Mouse (Mus musculus) MEL (cell line): ENCODE data around the gene Mri1.
A peak's percentile ranks its signal among the peaks of the same experiment; 100 is the strongest.

ENCODE experiments used
- CHD2 ChIP-seq: IDR thresholded peaks from 2 replicates; pipeline ENCODE4 v1.6.1; 2011; ENCODE audit warnings: low read length, improper control_type of control experiment
- CTCF ChIP-seq, 3 experiments: IDR thresholded peaks in 2 of 3; conservative IDR thresholded peaks in 1 of 3; 2 replicates each; pipeline ENCODE4 v1.5.1; 2011 to 2012; ENCODE audit warnings: low read length in 3 of 3, low read depth in 2 of 3, mild to moderate bottlenecking in 2 of 3, improper control_type of control experiment in 1 of 3, inconsistent platforms in 1 of 3, mixed read lengths in 1 of 3, moderate library complexity in 1 of 3; ENCODE audit not compliant: control insufficient read depth in 1 of 3, insufficient read depth in 1 of 3, poor library complexity in 1 of 3, severe bottlenecking in 1 of 3
- EP300 ChIP-seq, 2 experiments: IDR thresholded peaks; 2 replicates each; pipeline ENCODE4 v1.6.1; 2011; ENCODE audit warnings: improper control_type of control experiment in 2 of 2, low read length in 2 of 2, low read depth in 1 of 2, mild to moderate bottlenecking in 1 of 2
- ETS1 ChIP-seq: IDR thresholded peaks from 2 replicates; pipeline ENCODE4 v1.6.1; 2012; ENCODE audit warnings: low read depth, mild to moderate bottlenecking, inconsistent platforms, low read length, improper control_type of control experiment, moderate library complexity
- HCFC1 ChIP-seq: IDR thresholded peaks from 2 replicates; pipeline ENCODE4 v1.6.1; 2012; ENCODE audit warnings: low read depth, mild to moderate bottlenecking, inconsistent platforms, low read length, improper control_type of control experiment, moderate library complexity
- MAFK ChIP-seq: IDR thresholded peaks from 2 replicates; pipeline ENCODE4 v1.6.1; 2011; ENCODE audit warnings: low read depth, mild to moderate bottlenecking, low read length, improper control_type of control experiment, borderline replicate concordance
- POLR2A ChIP-seq, 2 experiments: IDR thresholded peaks; 2 replicates each; pipeline ENCODE4 v1.6.1; 2011 to 2012; ENCODE audit warnings: low read length in 2 of 2, mild to moderate bottlenecking in 2 of 2, control low read depth in 1 of 2, improper control_type of control experiment in 1 of 2, low read depth in 1 of 2, moderate library complexity in 1 of 2; ENCODE audit not compliant: control insufficient read depth in 1 of 2, insufficient read depth in 1 of 2, poor library complexity in 1 of 2
- RAD21 ChIP-seq: IDR thresholded peaks from 2 replicates; pipeline ENCODE4 v1.6.1; 2011; ENCODE audit warnings: mild to moderate bottlenecking, low read depth, low read length, improper control_type of control experiment
- TAL1 ChIP-seq: IDR thresholded peaks from 2 replicates; pipeline ENCODE4 v1.6.1; 2012; ENCODE audit warnings: mild to moderate bottlenecking, inconsistent platforms, low read length, moderate library complexity, mixed read lengths
- TBP ChIP-seq: IDR thresholded peaks from 2 replicates; pipeline ENCODE4 v1.8.0; 2011; ENCODE audit warnings: low read depth, low read length, improper control_type of control experiment

DNA sequence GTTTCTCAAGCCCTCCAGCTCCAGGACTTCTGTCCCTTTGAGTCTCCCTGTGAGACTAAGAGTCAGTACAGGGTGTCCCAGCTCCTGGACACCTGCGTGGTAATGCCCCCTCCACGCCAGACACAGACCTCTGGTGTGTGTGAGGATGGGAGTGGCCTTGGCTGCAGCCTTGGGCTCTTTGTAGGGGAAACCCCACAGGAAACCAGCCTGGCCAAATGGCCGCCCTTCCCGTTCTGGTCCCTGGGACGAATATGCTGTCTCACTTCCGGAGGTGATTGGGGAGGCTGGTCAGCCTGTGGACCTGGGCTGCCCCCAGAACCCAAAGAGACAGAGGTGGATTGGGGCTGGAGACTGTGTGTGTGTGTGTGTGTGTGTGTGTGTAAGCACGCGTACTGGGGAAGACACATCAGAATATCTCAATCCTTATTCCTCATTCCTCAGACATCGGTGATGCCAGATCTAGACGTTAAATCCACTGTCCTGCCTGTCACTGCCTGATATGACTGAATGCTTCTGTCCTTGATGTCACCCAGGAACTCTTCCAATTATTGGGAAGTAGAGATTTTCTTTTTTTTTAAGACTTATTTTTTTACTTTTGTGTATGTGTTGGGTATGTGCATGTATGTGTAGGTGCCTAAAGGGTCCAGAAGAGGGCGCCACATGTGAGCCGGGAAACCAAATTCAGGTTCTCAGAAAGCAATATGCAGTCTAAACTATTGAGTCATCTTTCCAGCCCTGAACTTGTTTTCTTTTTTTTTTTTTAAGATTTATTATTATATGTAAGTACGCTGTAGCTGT is 53.0 kb downstream of the Mri1 start:
- TF ChIP-seq POLR2A (IDR thresholded peaks at IDR 0.05; ENCODE audit: control insufficient read depth in 1 of 2, insufficient read depth in 1 of 2, low read depth in 1 of 2, low read length in 2 of 2, poor library complexity in 1 of 2) (no peak), RAD21 (no peak), HCFC1 (no peak), MAFK (no peak), CHD2 (no peak), ETS1 (no peak), CTCF (IDR thresholded peaks at IDR 0.05 in 2 of 3, conservative IDR thresholded peaks at IDR 0.05 in 1 of 3; ENCODE audit: control insufficient read depth in 1 of 3, insufficient read depth in 1 of 3, low read depth in 2 of 3, low read length in 3 of 3, poor library complexity in 1 of 3, severe bottlenecking in 1 of 3) (peak; percentile 42 to 58 (median 48)), EP300 (IDR thresholded peaks at IDR 0.05; ENCODE audit: low read depth in 1 of 2, low read length in 2 of 2) (no peak), TBP (no peak), TAL1 (no peak; the same call in 1 of the 2 replicates)
